Mouse (Mus musculus): Measurements from ENCODE around the gene Itgax. TPM values are rescaled to one million over a fixed set of nuclear protein-coding genes. Genes with fewer than 3 reads are reported as not detected.

Itgax gene
- total and polyA plus RNA-seq, 3 experiments, result 0.17 to 0.99 (median 0.26) TPM

DNA sequence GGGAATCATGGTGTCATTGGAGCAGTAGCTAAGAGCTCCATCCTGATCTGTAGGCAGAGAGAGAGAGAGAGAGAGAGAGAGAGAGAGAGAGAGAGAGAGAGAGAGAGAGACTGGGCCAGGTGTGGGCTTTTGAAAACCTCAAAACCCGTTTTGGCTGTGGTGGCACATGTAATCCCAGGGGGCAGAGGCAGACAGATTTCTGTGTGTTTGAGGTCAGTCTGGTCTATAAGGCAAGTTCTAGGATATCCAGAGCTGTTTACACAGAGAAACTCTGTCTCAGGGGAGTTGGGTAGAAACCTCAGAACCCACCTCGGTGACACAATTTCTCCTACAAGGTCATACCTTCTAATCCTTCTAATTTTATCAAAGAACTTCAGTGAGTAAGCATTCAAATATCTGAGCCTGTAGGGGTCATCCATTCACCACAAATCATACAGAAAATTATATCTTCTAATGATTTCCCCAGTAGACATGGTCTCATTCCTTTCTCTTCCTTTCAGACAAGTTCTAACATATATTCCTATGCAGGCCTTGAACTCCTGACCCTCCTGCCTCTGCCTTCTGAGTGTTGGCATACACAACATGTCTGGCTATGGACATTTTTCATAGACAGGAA lies 28.5 kb upstream of the Itgax start:
- H3K9me3 ChIP-seq (replicated peaks; ENCODE audit: low read length), result no peaks in the 10 kb centered on the region
- H3K27ac ChIP-seq (ENCODE audit: insufficient read depth, low read depth), result no peak overlapping the region
- no peak overlapping the region for H3K9ac ChIP-seq (ENCODE audit: insufficient read depth, low read depth)
- DNase-seq (ENCODE audit: extremely low read depth), result peak; percentile 86
- H3K36me3 ChIP-seq (replicated peaks in 1 of 2; ENCODE audit: control insufficient read depth in 1 of 2, insufficient read depth in 1 of 2, low read length in 1 of 2), result no peaks in the 10 kb centered on the region
- H3K4me1 ChIP-seq (ENCODE audit: control insufficient read depth in 1 of 2, insufficient read depth in 2 of 2), result peaks cover 6 to 26% of the 10 kb centered on the region in 2 experiments; a peak in 3 of 4 replicates
- H3K79me2 ChIP-seq (replicated peaks; ENCODE audit: control insufficient read depth, extremely low read depth, insufficient read depth, poor library complexity, severe bottlenecking), result no peaks in the 10 kb centered on the region
- TF ChIP-seq RAD21 (IDR thresholded peaks at IDR 0.05; ENCODE audit: low read depth, low read length), result peak; percentile 69
- TF ChIP-seq SMC3 (IDR thresholded peaks at IDR 0.05; ENCODE audit: low read depth, low read length), result peak; percentile 47; the same call in 1 of the 2 replicates
- TF ChIP-seq NELFE (IDR thresholded peaks at IDR 0.05; ENCODE audit: low read depth, low read length), result no peak
- no peak for TF ChIP-seq UBTF (IDR thresholded peaks at IDR 0.05; ENCODE audit: low read depth, low read length)
- peak; percentile 58 for TF ChIP-seq SIN3A (IDR thresholded peaks at IDR 0.05; ENCODE audit: low read length)
- no peak for TF ChIP-seq POLR2A (IDR thresholded peaks at IDR 0.05; ENCODE audit: low read depth, low read length)
- no peak for TF ChIP-seq CHD1 (IDR thresholded peaks at IDR 0.05; ENCODE audit: low read depth, low read length)
- TF ChIP-seq EP300 (IDR thresholded peaks at IDR 0.05; ENCODE audit: low read length), result peak; percentile 55; the same call in 1 of the 2 replicates
- TF ChIP-seq ELF1 (IDR thresholded peaks at IDR 0.05; ENCODE audit: low read depth, low read length), result no peak
- TF ChIP-seq E2F4 (IDR thresholded peaks at IDR 0.05; ENCODE audit: insufficient replicate concordance, low read depth, low read length), result 0 out of 2 replicates have a peak, but pooled peaks have one; percentile 16
- TF ChIP-seq JUN (IDR thresholded peaks at IDR 0.05; ENCODE audit: insufficient read depth, low read depth, low read length), result peak; percentile 16; the same call in 1 of the 2 replicates
- TF ChIP-seq HCFC1 (IDR thresholded peaks at IDR 0.05; ENCODE audit: low read depth, low read length), result no peak
- peak; percentile 14; the same call in 1 of the 2 replicates for TF ChIP-seq ZNF384 (IDR thresholded peaks at IDR 0.05; ENCODE audit: low read depth, low read length)
- peak; percentile 74 for TF ChIP-seq TCF12 (IDR thresholded peaks at IDR 0.05; ENCODE audit: low read depth, low read length)
- peak; percentile 77; the same call in 1 of the 2 replicates for TF ChIP-seq MAFK (IDR thresholded peaks at IDR 0.05; ENCODE audit: insufficient replicate concordance, low read length)
- no peak for TF ChIP-seq MXI1 (IDR thresholded peaks at IDR 0.05; ENCODE audit: low read depth, low read length)
- TF ChIP-seq ETS1 (conservative IDR thresholded peaks at IDR 0.05; ENCODE audit: low read depth, low read length), result peak; percentile 71
- peak; percentile 23; the same call in 1 of the 2 replicates for TF ChIP-seq IRF4 (IDR thresholded peaks at IDR 0.05; ENCODE audit: low read depth, low read length)
- TF ChIP-seq ZKSCAN1 (IDR thresholded peaks at IDR 0.05; ENCODE audit: borderline replicate concordance, low read depth, low read length), result no peak
- no peak for TF ChIP-seq MAX (IDR thresholded peaks at IDR 0.05; ENCODE audit: low read length)
- peak in 1 of 2 experiments; percentile 66; a peak in 2 of 4 replicates for TF ChIP-seq CTCF (conservative IDR thresholded peaks at IDR 0.05 in 1 of 2, IDR thresholded peaks at IDR 0.05 in 1 of 2; ENCODE audit: low read depth in 2 of 2, low read length in 2 of 2)
- peak; percentile 78; the same call in 1 of the 2 replicates for TF ChIP-seq MEF2A (IDR thresholded peaks at IDR 0.05; ENCODE audit: borderline replicate concordance, low read depth, low read length)
- TF ChIP-seq JUND (conservative IDR thresholded peaks at IDR 0.05; ENCODE audit: low read depth, low read length), result peak; percentile 35; the same call in 1 of the 2 replicates
- TF ChIP-seq BHLHE40 (IDR thresholded peaks at IDR 0.05; ENCODE audit: low read depth, low read length), result peak; percentile 91
- H3K4me2 ChIP-seq (ENCODE audit: insufficient read depth, low read depth, poor library complexity, severe bottlenecking), result no peak overlapping the region
- dilution Hi-C loops (cut with MboI; ENCODE audit: extremely low pct_ligation_motif_present, extremely low pct_unique_long_range_greater_than_20kb, low sequenced_read_pairs), result no loop called here
- in situ Hi-C loops (cut with MboI; ENCODE audit: low pct_ligation_motif_present, low pct_unique_long_range_greater_than_20kb, low sequenced_read_pairs), result no loop called here
- no peak overlapping the region for H3K4me3 ChIP-seq (replicated peaks in 1 of 3; ENCODE audit: low read depth in 2 of 3, low read length in 2 of 3, poor library complexity in 1 of 3)
- H3K27me3 ChIP-seq (replicated peaks), result peaks cover 35% of the 10 kb centered on the region

Data from CH12.LX (cell line).